Mouse (Mus musculus) limb, embryonic 11.5 days (tissue): ENCODE data around the gene C1s2. TPM values are rescaled to one million over a fixed set of nuclear protein-coding genes. Genes with fewer than 3 reads are reported as not detected.

Experiments used
- ATAC-seq: fragments of 200-750 bp; cut with Nextera tagmentation; 2 replicates; pipeline ENCODE4 v1.8.0; 2017; ENCODE audit warnings: low read depth; ENCODE audit not compliant: insufficient number of reproducible peaks, low FRiP score, low TSS enrichment
- DNase-seq: peaks from one replicate; pipeline ENCODE4 v3.0.0-alpha.2; 2015; ENCODE audit warnings: low spot score
- H3K27ac ChIP-seq: fragments of 300-500 bp; sonication (generic); replicated peaks from 2 replicates; pipeline ENCODE4 v1.5.1; 2014; ENCODE audit warnings: low read depth, mild to moderate bottlenecking, low read length
- H3K27me3 ChIP-seq: fragments of 300-500 bp; sonication (generic); 2 replicates; pipeline ENCODE4 v1.6.1; 2014; ENCODE audit warnings: mild to moderate bottlenecking, low read length, mixed read lengths; ENCODE audit not compliant: control insufficient read depth, insufficient read depth
- H3K36me3 ChIP-seq: fragments of 300-500 bp; sonication (generic); 2 replicates; pipeline ENCODE4 v1.6.1; 2014; ENCODE audit warnings: mild to moderate bottlenecking, low read length, moderate library complexity, mixed read lengths; ENCODE audit not compliant: control insufficient read depth, insufficient read depth
- H3K4me1 ChIP-seq: fragments of 300-500 bp; sonication (generic); 2 replicates; pipeline ENCODE4 v1.6.1; 2014; ENCODE audit warnings: low read length, mixed read lengths; ENCODE audit not compliant: control insufficient read depth, insufficient read depth
- H3K4me2 ChIP-seq: fragments of 300-500 bp; sonication (generic); 2 replicates; pipeline ENCODE4 v1.6.1; 2014; ENCODE audit warnings: low read depth, mild to moderate bottlenecking, moderate library complexity; ENCODE audit not compliant: severe bottlenecking
- H3K4me3 ChIP-seq: fragments of 300-500 bp; sonication (generic); 2 replicates; pipeline ENCODE4 v1.5.1; 2014; ENCODE audit warnings: low read depth, low read length
- H3K9ac ChIP-seq: fragments of 300-500 bp; sonication (generic); 2 replicates; pipeline ENCODE4 v1.6.1; 2014; ENCODE audit warnings: mild to moderate bottlenecking, low read length
- H3K9me3 ChIP-seq: fragments of 300-500 bp; sonication (generic); 2 replicates; pipeline ENCODE4 v1.6.1; 2016; ENCODE audit warnings: low read length; ENCODE audit not compliant: control insufficient read depth
- WGBS: fragments of 180-500 bp; shearing (Covaris S2); extraction: QIAGEN DNeasy Blood & Tissue Kit; methylation state at CpG from one replicate; pipeline ENCODE4 v1.1.7; 2014; 5-methylcytosine and 5-hydroxymethylcytosine counted together
- polyA plus RNA-seq: library from polyadenylated mRNA; unstranded; fragments of >200 nt; fragmentation: Nextera tagmentation; extraction: Ambion mirVana; gene quantifications from 2 replicates; pipeline ENCODE4 v1.2.1, GENCODE M21; 2014

C1s2 gene
- polyA plus RNA-seq, 1 experiment from 2014 or later: not detected

DNA sequence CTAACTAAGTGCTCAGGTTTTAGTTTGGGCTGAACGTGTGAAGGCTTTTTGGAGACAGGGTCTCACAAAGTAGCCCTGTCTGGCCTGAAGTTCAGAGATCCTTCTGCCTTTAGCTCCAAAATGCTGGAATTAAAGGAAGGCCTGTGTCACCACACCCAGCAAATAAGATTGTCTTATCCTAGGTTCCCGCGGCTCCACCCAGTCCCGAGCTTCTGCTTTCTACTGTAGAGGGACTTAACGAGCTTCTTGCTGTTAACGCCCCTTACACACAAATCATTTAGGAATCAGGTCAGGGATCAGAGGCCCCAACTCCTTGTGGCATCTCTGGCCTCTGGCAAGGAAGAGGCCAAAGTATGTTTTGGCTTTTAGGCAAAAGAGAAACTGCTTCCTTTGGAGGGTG, 36.2 kb upstream of the C1s2 start:
- no peaks in the 10 kb centered on the region for H3K9me3 ChIP-seq
- DNase-seq (no peak), ATAC-seq (no peak)
- no peaks in the 10 kb centered on the region for H3K27me3 ChIP-seq
- WGBS: 58% methylated on average over 6 of the region's 6 CpGs
- no peak overlapping the region for H3K27ac ChIP-seq
- H3K4me3 ChIP-seq: no peak overlapping the region
- no peak overlapping the region for H3K9ac ChIP-seq
- no peak overlapping the region for H3K4me2 ChIP-seq
- H3K4me1 ChIP-seq: no peaks in the 10 kb centered on the region; the same call in 1 of the 2 replicates
- no peaks in the 10 kb centered on the region for H3K36me3 ChIP-seq

DNA sequence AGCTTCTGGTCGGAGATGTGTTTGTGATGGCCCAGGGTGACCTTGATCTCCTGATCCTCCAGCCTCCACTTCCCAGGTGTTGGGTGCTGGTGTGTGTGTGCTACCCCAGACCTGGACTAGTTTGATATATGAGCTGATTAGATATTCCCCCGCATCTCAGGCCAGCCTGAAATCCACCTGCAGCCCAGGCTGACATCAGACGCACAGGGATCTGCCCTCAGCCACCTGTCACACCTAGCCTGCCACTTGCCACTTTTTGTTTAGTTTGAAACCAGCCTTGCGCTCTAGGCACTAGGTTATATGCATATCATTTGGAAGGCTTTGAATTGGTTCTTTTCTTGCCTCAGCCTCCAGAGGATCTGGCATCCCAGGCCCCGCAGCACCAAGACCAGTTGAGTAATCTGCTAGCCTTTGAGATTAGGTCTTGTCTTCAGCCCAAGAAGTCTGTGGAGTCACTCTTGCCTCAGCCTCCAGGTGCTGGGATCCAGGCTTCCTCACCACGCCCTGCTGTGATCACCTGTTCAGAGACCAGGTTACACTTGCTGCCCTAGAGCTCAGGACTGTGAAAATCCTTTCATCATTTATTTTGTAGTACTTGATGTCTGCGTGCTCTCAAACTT, 34.5 kb upstream of the C1s2 start:
- no peak for ATAC-seq
- no peaks in the 10 kb centered on the region for H3K36me3 ChIP-seq
- no peaks in the 10 kb centered on the region; the same call in 1 of the 2 replicates for H3K4me1 ChIP-seq
- no peaks in the 10 kb centered on the region for H3K27me3 ChIP-seq
- no peaks in the 10 kb centered on the region for H3K9me3 ChIP-seq
- no peak overlapping the region for H3K4me2 ChIP-seq
- WGBS: 91% methylated on average over 7 of the region's 7 CpGs
- H3K9ac ChIP-seq: no peak overlapping the region
- no peak for DNase-seq
- H3K4me3 ChIP-seq: no peak overlapping the region
- no peak overlapping the region for H3K27ac ChIP-seq

DNA sequence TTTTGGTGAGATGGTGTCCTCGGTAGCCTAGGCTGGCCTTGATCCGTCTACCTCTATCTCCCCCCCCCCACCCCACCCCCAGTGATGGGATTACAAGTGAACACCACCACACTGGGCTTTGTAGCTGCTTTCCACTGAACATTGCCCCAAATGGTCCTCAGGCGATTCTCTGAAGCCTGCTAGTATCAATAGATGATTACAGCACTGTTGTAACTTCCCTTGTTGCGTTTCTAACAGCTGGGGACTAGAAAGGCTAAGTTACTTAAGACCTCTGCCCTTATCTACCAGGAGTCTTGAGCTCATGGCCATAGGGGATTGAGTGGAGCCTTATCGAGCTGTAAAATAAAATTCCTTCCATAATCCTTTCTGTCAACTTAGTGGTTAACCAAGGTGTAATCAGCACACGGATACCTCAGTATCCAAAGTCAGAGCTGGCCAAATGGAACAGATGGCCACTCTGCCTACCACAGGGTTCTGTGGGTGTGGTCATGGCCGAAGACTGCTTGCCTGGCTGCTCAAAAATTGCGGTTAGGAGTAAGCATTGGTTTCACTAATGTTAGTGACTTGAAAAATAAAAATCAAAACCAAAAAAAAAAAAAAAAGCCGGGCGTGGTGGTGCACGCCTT, 33.5 kb upstream of the C1s2 start:
- WGBS: 84% methylated on average over 11 of the region's 11 CpGs
- no peak for DNase-seq
- H3K4me2 ChIP-seq: no peak overlapping the region
- no peak overlapping the region for H3K4me3 ChIP-seq
- H3K9ac ChIP-seq: no peak overlapping the region
- no peaks in the 10 kb centered on the region for H3K27me3 ChIP-seq
- no peaks in the 10 kb centered on the region for H3K9me3 ChIP-seq
- no peak for ATAC-seq
- no peaks in the 10 kb centered on the region for H3K36me3 ChIP-seq
- H3K4me1 ChIP-seq: no peaks in the 10 kb centered on the region; the same call in 1 of the 2 replicates
- H3K27ac ChIP-seq: no peak overlapping the region

DNA sequence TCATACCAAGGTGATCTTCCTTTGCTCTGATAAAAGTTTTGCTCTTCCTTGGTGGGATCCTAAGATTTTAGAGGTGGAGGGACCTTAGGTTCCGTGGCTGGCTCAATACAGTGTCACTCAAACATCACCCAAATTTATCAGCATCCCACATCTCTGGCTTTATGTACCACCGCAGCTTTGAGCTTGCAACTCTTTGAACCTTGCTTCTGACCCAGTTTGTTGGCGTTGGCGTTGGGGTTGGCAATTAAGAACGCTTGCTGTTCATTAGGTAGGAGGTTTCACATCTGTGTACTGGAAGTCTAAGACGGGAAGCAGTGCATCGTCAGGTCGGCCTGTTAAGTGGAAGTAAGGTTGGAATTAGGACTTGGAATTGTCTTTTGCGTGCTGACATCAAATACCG, 29.1 kb upstream of the C1s2 start:
- Histone ChIP-seq H3K36me3 (no peaks in the 10 kb centered on the region), H3K9ac (no peak overlapping the region), H3K4me3 (no peak overlapping the region), H3K27ac (no peak overlapping the region), H3K4me2 (no peak overlapping the region), H3K27me3 (no peaks in the 10 kb centered on the region), H3K9me3 (no peaks in the 10 kb centered on the region), H3K4me1 (no peaks in the 10 kb centered on the region)
- no peak for ATAC-seq
- WGBS: 90% methylated on average over 10 of the region's 10 CpGs
- no peak for DNase-seq

DNA sequence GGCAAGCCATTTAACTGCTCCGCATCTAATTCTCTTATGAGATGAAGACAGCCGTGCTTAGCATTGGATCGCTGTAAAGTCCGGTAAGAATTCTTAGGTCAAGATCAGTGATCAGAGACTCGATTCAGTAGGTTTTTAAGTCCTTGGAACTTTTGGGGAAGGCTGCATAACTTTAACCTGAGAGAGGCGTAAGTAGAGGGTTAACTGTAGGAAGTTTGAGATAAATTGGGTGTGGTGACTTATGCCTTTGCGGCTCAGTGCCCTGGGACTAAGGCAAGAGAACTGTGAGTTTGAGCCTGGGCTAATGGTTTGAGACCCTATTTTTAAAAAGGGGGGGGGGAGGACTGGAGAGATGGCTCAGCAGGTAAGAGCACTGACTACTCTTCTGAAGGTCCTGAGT, 28.4 kb upstream of the C1s2 start:
- Histone ChIP-seq H3K4me3 (no peak overlapping the region), H3K27me3 (no peaks in the 10 kb centered on the region), H3K27ac (no peak overlapping the region), H3K4me1 (no peaks in the 10 kb centered on the region), H3K9ac (no peak overlapping the region), H3K9me3 (no peaks in the 10 kb centered on the region), H3K4me2 (0 out of 2 replicates have a peak overlapping the region, but pooled peaks have one; percentile 12), H3K36me3 (no peaks in the 10 kb centered on the region)
- ATAC-seq: no peak
- 87% methylated on average over 7 of the region's 7 CpGs for WGBS
- no peak for DNase-seq

DNA sequence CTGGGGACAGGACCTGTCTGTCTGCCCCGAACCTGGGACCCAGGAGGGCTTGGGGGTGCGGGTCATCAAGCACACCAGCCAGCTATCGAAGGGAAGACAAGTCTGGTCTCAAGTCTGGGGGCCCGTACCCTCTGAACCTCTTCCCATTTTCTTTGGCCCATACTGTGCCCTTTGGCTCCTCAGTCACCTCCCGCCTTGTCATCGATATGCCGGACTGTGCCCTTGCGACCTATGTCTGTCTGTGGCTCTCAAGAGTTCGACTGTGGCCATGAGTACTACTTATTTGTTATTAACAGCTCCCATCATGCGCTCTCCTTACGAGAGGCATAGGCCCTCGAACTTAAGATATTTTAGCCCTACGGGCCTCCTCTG, 27.5 kb upstream of the C1s2 start:
- peak overlapping the region; percentile 71 for H3K4me3 ChIP-seq
- peak overlapping the region; percentile 65 for H3K4me2 ChIP-seq
- H3K4me1 ChIP-seq: no peaks in the 10 kb centered on the region
- no peaks in the 10 kb centered on the region for H3K27me3 ChIP-seq
- no peaks in the 10 kb centered on the region for H3K36me3 ChIP-seq
- H3K9ac ChIP-seq: peak overlapping the region; percentile 64
- ATAC-seq: no peak
- H3K9me3 ChIP-seq: no peaks in the 10 kb centered on the region
- H3K27ac ChIP-seq: 0 out of 2 replicates have a peak overlapping the region, but pooled peaks have one; percentile 45
- no peak for DNase-seq
- WGBS: 17% methylated on average over 13 of the region's 13 CpGs

DNA sequence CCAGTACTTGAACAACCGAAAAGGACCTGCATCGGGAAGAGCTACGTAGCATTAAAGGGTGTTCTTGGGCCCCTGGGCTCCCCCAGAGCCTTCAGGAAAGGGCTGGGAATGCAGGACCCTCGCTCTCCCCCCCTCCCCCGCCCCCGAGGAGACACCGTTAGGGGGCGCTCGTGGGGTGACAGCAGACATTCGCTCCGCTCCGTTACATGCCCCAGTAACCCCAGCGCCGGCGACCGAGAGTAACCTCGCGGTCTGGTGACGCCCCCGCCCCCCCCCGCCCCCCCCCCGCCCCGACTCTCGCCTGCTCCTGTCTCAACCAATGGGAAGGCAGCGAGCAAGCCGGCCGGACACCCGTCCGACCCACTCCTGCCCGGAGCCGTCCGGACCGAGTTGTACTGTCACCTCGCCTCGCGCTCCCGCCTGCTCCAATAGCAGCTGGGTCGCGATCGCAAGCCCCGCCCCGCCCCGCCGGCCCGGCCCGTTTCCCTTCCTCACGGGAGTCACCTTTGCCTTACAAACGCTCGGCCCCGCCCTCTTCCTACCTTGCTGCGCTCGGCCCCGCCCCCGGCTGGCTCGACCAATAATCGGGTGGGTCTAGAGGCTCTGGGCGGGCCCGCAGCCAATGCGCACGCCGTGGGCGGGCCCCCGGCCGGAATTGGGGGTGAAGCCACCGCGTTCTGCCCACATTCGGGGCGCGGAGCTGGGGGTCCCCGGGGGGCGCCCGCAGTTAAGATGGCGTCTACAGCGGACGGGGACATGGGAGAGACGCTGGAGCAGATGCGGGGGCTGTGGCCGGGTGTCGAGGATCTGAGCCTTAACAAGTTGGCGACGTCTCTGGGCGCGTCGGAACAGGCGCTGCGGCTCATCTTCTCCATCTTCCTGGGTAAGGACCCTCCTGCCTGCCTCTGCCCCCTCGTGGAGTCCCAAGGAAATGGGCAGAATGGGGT, 26.9 kb upstream of the C1s2 start, which contains the start of gene Lpcat3:
Lpcat3 (plus strand) TSS at position 551 of the 947 bp plus-strand sequence.
- Histone ChIP-seq H3K9me3 (no peaks in the 10 kb centered on the region), H3K27ac (peak within 1 kb of the TSS; percentile 45), H3K4me2 (peak within 1 kb of the TSS; percentile 65), H3K4me1 (no peaks in the 10 kb centered on the region), H3K27me3 (no peaks in the 10 kb centered on the region), H3K36me3 (no peaks in the 10 kb centered on the region), H3K9ac (peak within 1 kb of the TSS; percentile 64), H3K4me3 (peak within 1 kb of the TSS; percentile 71)
- WGBS: under 1% methylated on average over 60 of the region's 87 CpGs
- DNase-seq (peak; percentile 99), ATAC-seq (peak; percentile 98)

DNA sequence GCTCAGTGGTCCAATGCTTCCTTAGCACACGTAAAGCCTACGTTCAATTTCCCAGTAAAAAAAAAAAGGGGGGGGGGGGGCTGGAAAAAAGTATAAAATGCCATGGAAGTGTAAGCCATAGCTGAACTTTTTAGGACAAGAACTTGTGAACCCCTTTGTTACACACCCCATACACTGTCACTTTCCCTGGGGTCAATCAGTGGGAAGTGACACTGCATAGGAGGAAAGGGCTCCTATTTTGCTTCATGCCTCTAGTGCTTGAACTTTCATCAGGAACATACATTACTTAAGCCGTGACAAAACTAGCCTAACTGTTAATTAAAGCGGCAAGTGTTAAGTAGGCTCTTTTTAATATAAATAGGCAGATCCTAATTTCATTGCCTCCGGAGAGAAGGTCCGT, 26.1 kb upstream of the C1s2 start:
- H3K36me3 ChIP-seq: no peaks in the 10 kb centered on the region
- peak overlapping the region; percentile 71 for H3K4me3 ChIP-seq
- no peak for ATAC-seq

More for the DNA sequence above, 26.1 kb upstream of the C1s2 start:
- peak overlapping the region; percentile 43 for H3K4me2 ChIP-seq
- no peaks in the 10 kb centered on the region for H3K9me3 ChIP-seq
- no peaks in the 10 kb centered on the region for H3K4me1 ChIP-seq
- H3K27ac ChIP-seq: no peak overlapping the region; the same call in 1 of the 2 replicates
- H3K27me3 ChIP-seq: no peaks in the 10 kb centered on the region
- DNase-seq: no peak
- peak overlapping the region; percentile 54 for H3K9ac ChIP-seq
- 32% methylated on average over 6 of the region's 6 CpGs for WGBS
